Comparison of ENCODE assay signal across 9 mouse cellular contexts in the genomic region with DNA sequence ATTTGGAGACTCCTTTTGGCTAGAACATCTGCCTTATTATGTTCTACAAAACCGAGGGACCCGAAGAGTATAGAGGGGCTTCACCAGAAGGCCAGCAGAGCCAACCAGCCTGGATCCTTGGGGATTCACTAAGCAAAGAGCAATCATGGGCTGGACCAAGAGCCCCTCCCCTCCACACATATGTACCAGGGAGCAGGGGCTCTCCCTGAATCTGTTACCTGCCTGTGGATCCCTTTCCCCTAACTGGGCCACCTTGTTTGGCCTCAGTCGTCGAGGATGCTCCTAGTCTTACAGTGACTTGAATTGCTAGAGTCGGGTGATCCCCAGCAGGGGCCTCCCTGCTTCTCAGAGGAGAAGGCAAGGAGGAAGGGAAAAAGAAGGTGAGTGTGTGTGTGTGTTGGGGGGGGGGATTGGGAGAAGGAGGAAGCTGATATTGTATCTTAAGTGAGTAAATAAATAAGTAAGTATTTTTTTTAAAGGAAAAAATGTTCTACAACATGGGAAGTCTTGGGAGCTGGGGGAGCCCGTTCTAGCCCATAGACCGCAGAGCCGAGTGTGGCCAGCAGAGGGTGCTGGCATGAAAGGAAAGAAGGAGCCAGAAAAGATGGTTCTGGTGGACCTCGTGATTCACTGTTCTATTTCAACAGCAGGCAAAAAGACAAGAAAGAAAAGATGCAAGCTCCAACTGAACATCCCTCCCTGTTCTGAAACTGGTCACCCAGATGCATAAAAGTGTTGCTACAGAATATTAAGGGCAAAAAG. TPM values are rescaled to one million over a fixed set of nuclear protein-coding genes. Genes with fewer than 3 reads are reported as not detected.
DNase-seq lines count a peak whose midpoint lies in the region; ATAC-seq and TF ChIP-seq lines count a peak whose summit lies in the region.
"Had no signal": no experiment of that assay in that cellular context is flagged by ENCODE, and none has a peak within 500 bp of the region (broad histone marks: within the 10 kb centered on the region; RNA-seq: fewer than 3 reads in every experiment).

No protein-coding gene starts in this region.

- CTCF ChIA-PET in Patski (lab: Charles Lee): interaction anchor here (0.8 to 5.2 kb wide), 15 partner anchors 10 to 355 kb away, joined by 3 to 31 read pairs (median 5); a partner anchor contains a TSS

- H3K4me1 ChIP-seq in kidney, embryonic 16.5 days (ENCODE audit: insufficient read depth, low read length): peaks cover 1% of the 10 kb centered on the region; the same call in 1 of the 2 replicates
- H3K4me1 ChIP-seq in liver, embryonic 14.5 days (replicated peaks; ENCODE audit: control insufficient read depth in 2 of 2, insufficient read depth in 2 of 2, low read length in 1 of 2): no peaks in the 10 kb centered on the region

- no peak overlapping the region for H3K4me3 ChIP-seq in kidney, embryonic 16.5 days (ENCODE audit: low read length)
- no peak overlapping the region for H3K4me3 ChIP-seq in liver, embryonic 14.5 days (ENCODE audit: insufficient read depth in 1 of 2, low read depth in 2 of 2, low read length in 2 of 2)
- H3K4me3 ChIP-seq: embryonic facial prominence, embryonic 15.5 days had no signal

- no peaks in the 10 kb centered on the region for H3K9me3 ChIP-seq in kidney, embryonic 16.5 days (ENCODE audit: low read length)
- H3K9me3 ChIP-seq in liver, embryonic 14.5 days (ENCODE audit: control insufficient read depth, low read length): no peaks in the 10 kb centered on the region
- H3K9me3 ChIP-seq: embryonic facial prominence, embryonic 15.5 days had no signal

- peak; percentile 97 for TF ChIP-seq CTCF in Patski (IDR thresholded peaks at IDR 0.05)
- TF ChIP-seq CTCF in liver, embryonic 14.5 days (IDR thresholded peaks at IDR 0.05; ENCODE audit: low read depth): peak; percentile 76

- POLR2A ChIA-PET in Patski (lab: Charles Lee): interaction anchor here (0.6 to 0.7 kb wide), 3 partner anchors 146 to 551 kb away, joined by 3 to 5 read pairs (median 3); no protein-coding TSS in a partner anchor

- no peak overlapping the region for H3K9ac ChIP-seq in kidney, embryonic 16.5 days (replicated peaks; ENCODE audit: low read length)
- no peak overlapping the region for H3K9ac ChIP-seq in liver, embryonic 14.5 days (replicated peaks)
- H3K9ac ChIP-seq: embryonic facial prominence, embryonic 15.5 days had no signal

- peaks cover 45% of the 10 kb centered on the region for H3K27me3 ChIP-seq in Patski
- no peaks in the 10 kb centered on the region; the same call in 1 of the 2 replicates for H3K27me3 ChIP-seq in kidney, embryonic 16.5 days (ENCODE audit: insufficient read depth, low read length)
- H3K27me3 ChIP-seq in liver, embryonic 14.5 days (ENCODE audit: control insufficient read depth, insufficient read depth, low read length): no peaks in the 10 kb centered on the region
- H3K27me3 ChIP-seq: embryonic facial prominence, embryonic 15.5 days had no signal

- H3K36me3 ChIP-seq in kidney, embryonic 16.5 days (ENCODE audit: insufficient read depth, low read length): no peaks in the 10 kb centered on the region
- no peaks in the 10 kb centered on the region for H3K36me3 ChIP-seq in liver, embryonic 14.5 days (replicated peaks; ENCODE audit: control insufficient read depth, insufficient read depth, low read depth)
- H3K36me3 ChIP-seq: embryonic facial prominence, embryonic 15.5 days had no signal

- DNase-seq in 416B (ENCODE audit: low read depth): peak; percentile 42
- DNase-seq in Patski (ENCODE audit: low read depth, low spot score): no peak
- peak; percentile 76 to 85 for DNase-seq in cerebellum, postnatal 14 days
- DNase-seq in gastrocnemius, postnatal 10 days: peak; percentile 79
- no peak for DNase-seq in liver, embryonic 14.5 days (ENCODE audit: low read depth in 3 of 3, low spot score in 3 of 3)
- peak; percentile 38 for DNase-seq in retina, postnatal 7 days (ENCODE audit: low read depth, low spot score)
- DNase-seq in urinary bladder, postnatal 10 days (ENCODE audit: low spot score): peak; percentile 32

- WGBS in kidney, embryonic 16.5 days: 30% methylated on average over 9 of the region's 9 CpGs
- WGBS in liver, embryonic 14.5 days (ENCODE audit: insufficient replicate concordance): 19% methylated on average over 9 of the region's 9 CpGs

- in situ Hi-C loops in Patski (cut with MboI; ENCODE audit: low pct_unique_long_range_greater_than_20kb): loop anchor here (5.0 to 25.0 kb wide), 4 partner anchors 184 to 712 kb away; no protein-coding TSS in a partner anchor

- no peak overlapping the region for H3K27ac ChIP-seq in kidney, embryonic 16.5 days (ENCODE audit: low read length)
- no peak overlapping the region for H3K27ac ChIP-seq in liver, embryonic 14.5 days
- H3K27ac ChIP-seq: embryonic facial prominence, embryonic 15.5 days had no signal

- ATAC-seq in Patski: peak; percentile 55
- ATAC-seq in kidney, embryonic 16.5 days (ENCODE audit: low FRiP score, low TSS enrichment): peak; percentile 54; the same call in 1 of the 2 replicates
- no peak for ATAC-seq in liver, embryonic 14.5 days (ENCODE audit: insufficient read depth)

- TF ChIP-seq EP300 in liver, embryonic 14.5 days (IDR thresholded peaks at IDR 0.05; ENCODE audit: low read depth): no peak

- no peak overlapping the region for H3K4me2 ChIP-seq in kidney, embryonic 16.5 days (replicated peaks; ENCODE audit: low read depth, low read length)
- H3K4me2 ChIP-seq in liver, embryonic 14.5 days (ENCODE audit: low read depth): no peak overlapping the region
- H3K4me2 ChIP-seq: embryonic facial prominence, embryonic 15.5 days had no signal

RNA-seq across cellular contexts. Expression of a gene that starts 7.8 kb away (rescaled TPM):
- 26.6 TPM for polyA plus RNA-seq in Patski (2021)
- 100 to 1,000 TPM; 396 to 601 TPM for total RNA-seq in gastrocnemius, postnatal 10 days (2021)
- 108 and 117 TPM in 2 replicates for polyA plus RNA-seq in kidney, embryonic 16.5 days (2015; fragmentation: Nextera tagmentation; extraction: Ambion mirVana)
- 7.7 and 15.1 TPM in 2 replicates for polyA plus RNA-seq in liver, embryonic 14.5 days (2012; rRNA removed)
- polyA plus RNA-seq in liver, embryonic 14.5 days (2014; fragmentation: Nextera tagmentation; extraction: Ambion mirVana): 16.7 and 17.7 TPM in 2 replicates

Comparison
In these comparisons a context has a peak if more than half of its experiments do, and no peak if none do; other contexts are left out.
1. DNase-seq: peak in 416B (single experiment), cerebellum, postnatal 14 days (2 of 2), gastrocnemius, postnatal 10 days (single experiment), retina, postnatal 7 days (single experiment) and urinary bladder, postnatal 10 days (single experiment); none in Patski (single experiment) and liver, embryonic 14.5 days (0 of 3).